Mouse (Mus musculus) midbrain, embryonic 14.5 days (tissue): ENCODE data around the gene Rgn. TPM values are rescaled to one million over a fixed set of nuclear protein-coding genes. Genes with fewer than 3 reads are reported as not detected.
A peak's percentile ranks its signal among the peaks of the same experiment; 100 is the strongest.

ENCODE experiments used
- ATAC-seq: fragments of 200-750 bp; cut with Nextera tagmentation; 2 replicates; pipeline ENCODE4 v1.8.0; 2017; ENCODE audit warnings: moderate number of reproducible peaks, moderate library complexity; ENCODE audit not compliant: low FRiP score, low TSS enrichment
- DNase-seq: peaks from one replicate; pipeline ENCODE4 v3.0.0-alpha.2; 2015
- H3K27ac ChIP-seq: fragments of 300-500 bp; sonication (generic); replicated peaks from 2 replicates; pipeline ENCODE4 v1.5.1; 2014; ENCODE audit warnings: mild to moderate bottlenecking, low read depth, low read length, moderate library complexity
- H3K27me3 ChIP-seq: fragments of 300-500 bp; sonication (generic); 2 replicates; pipeline ENCODE4 v1.6.1; 2014; ENCODE audit warnings: low read length, control low read depth, mixed read lengths; ENCODE audit not compliant: control insufficient read depth, insufficient read depth
- H3K36me3 ChIP-seq: fragments of 300-500 bp; sonication (generic); 2 replicates; pipeline ENCODE4 v1.6.1; 2014; ENCODE audit warnings: low read length, control low read depth; ENCODE audit not compliant: control insufficient read depth, insufficient read depth
- H3K4me1 ChIP-seq: fragments of 300-500 bp; sonication (generic); 2 replicates; pipeline ENCODE4 v1.6.1; 2014; ENCODE audit warnings: mild to moderate bottlenecking, antibody characterized with exemption, low read length, control low read depth; ENCODE audit not compliant: control insufficient read depth, insufficient read depth
- H3K4me2 ChIP-seq: fragments of 300-500 bp; sonication (generic); 2 replicates; pipeline ENCODE4 v1.6.1; 2014; ENCODE audit warnings: mild to moderate bottlenecking, low read length, moderate library complexity
- H3K4me3 ChIP-seq: fragments of 300-500 bp; sonication (generic); replicated peaks from 2 replicates; pipeline ENCODE4 v1.5.1; 2014; ENCODE audit warnings: low read depth, low read length
- H3K9ac ChIP-seq: fragments of 300-500 bp; sonication (generic); replicated peaks from 2 replicates; pipeline ENCODE4 v1.6.1; 2014; ENCODE audit warnings: mild to moderate bottlenecking, low read length, moderate library complexity
- H3K9me3 ChIP-seq: fragments of 300-500 bp; sonication (generic); 2 replicates; pipeline ENCODE4 v1.6.1; 2016; ENCODE audit warnings: low read length, control low read depth, mixed read lengths; ENCODE audit not compliant: control insufficient read depth
- WGBS: fragments of 180-500 bp; shearing (Covaris S2); extraction: QIAGEN DNeasy Blood & Tissue Kit; methylation state at CpG from one replicate; pipeline ENCODE4 v1.1.7; 2014; 5-methylcytosine and 5-hydroxymethylcytosine counted together
- polyA plus RNA-seq: library from polyadenylated mRNA; unstranded; fragments of >200 nt; fragmentation: Nextera tagmentation; extraction: Ambion mirVana; gene quantifications from 2 replicates; pipeline ENCODE4 v1.2.1, GENCODE M21; 2014

The Rgn gene
- polyA plus RNA-seq, 1 experiment from 2014 or later: 0.86 TPM

DNA sequence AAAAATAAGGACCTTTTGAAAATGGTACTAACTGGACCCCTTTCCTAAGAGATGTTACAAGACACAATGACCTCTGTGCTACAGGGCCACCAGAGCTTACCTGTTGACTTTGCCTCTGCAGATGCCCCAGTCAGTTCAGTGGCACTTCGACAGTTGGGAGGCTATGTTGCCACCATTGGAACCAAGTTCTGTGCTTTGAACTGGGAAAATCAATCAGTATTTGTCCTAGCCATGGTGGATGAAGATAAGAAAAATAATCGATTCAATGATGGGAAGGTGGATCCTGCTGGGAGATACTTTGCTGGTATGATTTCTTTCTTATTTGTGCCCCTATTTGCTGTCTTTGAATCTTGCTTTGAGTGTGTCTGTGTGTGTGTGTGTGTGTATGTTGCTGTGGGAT, 2.6 kb downstream of the Rgn start:
- Histone ChIP-seq H3K27ac (no peak overlapping the region), H3K4me3 (no peak overlapping the region), H3K4me2 (no peak overlapping the region), H3K9ac (no peak overlapping the region), H3K36me3 (no peaks in the 10 kb centered on the region), H3K4me1 (no peaks in the 10 kb centered on the region), H3K27me3 (no peaks in the 10 kb centered on the region), H3K9me3 (no peaks in the 10 kb centered on the region)
- 83% methylated on average over 2 of the region's 2 CpGs for WGBS
- no peak for ATAC-seq
- DNase-seq: no peak

- no peaks in the 10 kb centered on the region for H3K9me3 ChIP-seq
- no peaks in the 10 kb centered on the region for H3K36me3 ChIP-seq
- no peak overlapping the region for H3K4me3 ChIP-seq
- 51% methylated on average over 1 of the region's 1 CpGs for WGBS
- no peak for ATAC-seq
- no peak overlapping the region for H3K4me2 ChIP-seq
- no peak overlapping the region for H3K27ac ChIP-seq
- H3K4me1 ChIP-seq: no peaks in the 10 kb centered on the region
- H3K9ac ChIP-seq: no peak overlapping the region
- DNase-seq: peak; percentile 49
- H3K27me3 ChIP-seq: no peaks in the 10 kb centered on the region
Observed at GRCm38 (mm10) chrX:20561846-20562245, 12.3 kb downstream of the Rgn start.

DNA sequence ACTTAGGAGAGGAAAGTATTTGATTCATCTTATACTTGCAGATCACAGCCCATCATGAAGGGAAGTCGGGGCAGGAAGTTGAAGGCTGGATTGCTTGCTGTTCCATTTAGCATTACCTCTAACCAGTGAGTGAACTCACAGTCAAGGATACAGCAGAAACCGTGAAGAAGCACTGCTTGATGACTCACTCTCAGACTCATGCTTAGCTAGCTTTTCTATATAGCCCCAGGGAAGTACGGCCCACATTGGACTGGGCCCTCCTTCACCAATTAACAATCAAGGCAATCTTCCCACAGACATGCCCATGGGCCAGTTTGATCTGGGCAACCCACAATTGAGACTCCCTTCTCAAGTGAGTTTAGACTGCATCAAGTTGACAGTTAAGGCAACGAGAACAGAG, 14.4 kb downstream of the Rgn start:
- no peak overlapping the region for H3K4me3 ChIP-seq
- no peak overlapping the region for H3K4me2 ChIP-seq
- no peaks in the 10 kb centered on the region for H3K27me3 ChIP-seq
- no peaks in the 10 kb centered on the region for H3K4me1 ChIP-seq
- 74% methylated on average over 4 of the region's 4 CpGs for WGBS
- no peak overlapping the region for H3K9ac ChIP-seq
- no peaks in the 10 kb centered on the region for H3K36me3 ChIP-seq
- ATAC-seq (no peak), DNase-seq (no peak)
- H3K9me3 ChIP-seq: no peaks in the 10 kb centered on the region
- H3K27ac ChIP-seq: no peak overlapping the region

- H3K4me2 ChIP-seq: no peak overlapping the region
- ATAC-seq: no peak
- 75% methylated on average over 2 of the region's 2 CpGs for WGBS
Observed at GRCm38 (mm10) chrX:20571024-20571423, 21.4 kb downstream of the Rgn start.

DNA sequence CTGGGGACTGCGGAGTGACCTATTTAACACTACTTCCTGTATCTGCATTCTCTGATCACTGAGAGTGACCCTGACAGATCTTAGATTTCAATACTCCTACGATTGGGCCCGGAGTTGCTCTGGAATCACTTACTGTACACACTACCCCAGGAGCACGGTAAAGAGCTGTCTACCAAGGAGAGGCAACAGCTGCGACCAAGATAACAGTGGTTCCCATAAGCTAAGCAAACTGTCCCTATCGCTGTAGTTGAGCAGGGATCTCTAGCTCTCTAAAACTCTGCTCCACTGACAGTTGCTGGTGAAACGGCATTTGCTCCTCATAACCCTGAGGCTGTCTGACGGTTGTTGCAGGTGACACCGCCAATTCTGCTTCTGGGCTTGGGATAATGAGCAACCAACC, 23.1 kb downstream of the Rgn start:
- Histone ChIP-seq H3K4me2 (no peak overlapping the region), H3K9me3 (no peaks in the 10 kb centered on the region), H3K27ac (no peak overlapping the region), H3K27me3 (no peaks in the 10 kb centered on the region), H3K4me3 (no peak overlapping the region), H3K36me3 (no peaks in the 10 kb centered on the region), H3K4me1 (no peaks in the 10 kb centered on the region), H3K9ac (no peak overlapping the region)
- ATAC-seq (no peak), DNase-seq (no peak)
- WGBS: 91% methylated on average over 9 of the region's 9 CpGs

More at GRCm38 (mm10) chrX:20571024-20571423, 21.4 kb downstream of the Rgn start:
- Histone ChIP-seq H3K9ac (no peak overlapping the region), H3K4me1 (no peaks in the 10 kb centered on the region), H3K27ac (no peak overlapping the region), H3K36me3 (no peaks in the 10 kb centered on the region), H3K9me3 (no peaks in the 10 kb centered on the region), H3K27me3 (no peaks in the 10 kb centered on the region), H3K4me3 (no peak overlapping the region)
- peak; percentile 4 for DNase-seq

- 84% methylated on average over 4 of the region's 4 CpGs for WGBS
- Histone ChIP-seq H3K27ac (no peak overlapping the region), H3K27me3 (no peaks in the 10 kb centered on the region), H3K9ac (no peak overlapping the region), H3K9me3 (no peaks in the 10 kb centered on the region), H3K36me3 (no peaks in the 10 kb centered on the region), H3K4me2 (no peak overlapping the region), H3K4me3 (no peak overlapping the region), H3K4me1 (no peaks in the 10 kb centered on the region)
- ATAC-seq (no peak), DNase-seq (no peak)
Observed at GRCm38 (mm10) chrX:20573927-20574326, 24.3 kb downstream of the Rgn start.

DNA sequence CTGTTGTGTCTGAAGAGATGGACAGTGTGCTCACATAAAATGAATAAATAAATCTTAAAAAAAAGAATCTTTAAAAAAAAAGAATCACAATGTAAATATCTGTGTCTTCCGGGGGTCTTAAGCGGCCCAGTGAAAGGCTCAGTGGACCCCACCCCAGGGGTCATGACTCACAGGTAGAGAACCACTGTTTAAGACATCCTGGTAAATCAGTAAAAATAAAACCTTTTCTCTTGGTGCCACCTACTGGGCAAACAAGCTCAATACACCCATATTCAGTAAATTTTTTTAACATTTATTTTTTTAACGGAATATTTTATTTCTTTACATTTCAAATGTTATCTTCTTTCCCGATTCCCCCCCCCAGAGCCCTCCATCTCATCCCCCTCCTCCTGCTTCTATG, 38.4 kb downstream of the Rgn start:
- Histone ChIP-seq H3K4me3 (no peak overlapping the region), H3K4me2 (no peak overlapping the region), H3K4me1 (no peaks in the 10 kb centered on the region), H3K9ac (no peak overlapping the region), H3K36me3 (no peaks in the 10 kb centered on the region), H3K9me3 (no peaks in the 10 kb centered on the region), H3K27me3 (no peaks in the 10 kb centered on the region), H3K27ac (no peak overlapping the region)
- ATAC-seq (no peak), DNase-seq (peak; percentile 29)
- 30% methylated on average over 4 of the region's 4 CpGs for WGBS

DNA sequence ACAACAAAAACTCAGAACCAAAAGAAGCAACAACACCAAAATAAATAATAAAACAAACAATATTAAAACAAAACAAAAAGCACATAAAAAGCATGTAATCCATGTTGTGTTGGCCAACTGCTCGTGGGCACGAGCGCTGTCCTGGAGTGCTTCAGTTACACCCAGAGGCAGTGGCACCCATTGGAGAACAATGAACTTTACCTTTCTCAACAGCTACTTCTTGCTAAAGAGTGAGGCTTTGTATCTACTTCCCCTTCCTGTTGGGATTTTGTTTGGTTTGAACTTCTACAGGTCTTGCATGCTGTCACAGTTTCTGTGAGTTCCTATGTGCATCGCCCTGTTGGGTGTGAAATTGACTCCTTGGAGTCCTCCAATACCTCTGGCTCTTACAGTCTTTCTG, 58.9 kb downstream of the Rgn start:
- Histone ChIP-seq H3K9me3 (no peaks in the 10 kb centered on the region), H3K9ac (no peak overlapping the region), H3K4me3 (no peak overlapping the region), H3K36me3 (no peaks in the 10 kb centered on the region), H3K4me2 (no peak overlapping the region), H3K27ac (no peak overlapping the region), H3K4me1 (no peaks in the 10 kb centered on the region), H3K27me3 (no peaks in the 10 kb centered on the region)
- DNase-seq (no peak), ATAC-seq (no peak)
- 85% methylated on average over 4 of the region's 4 CpGs for WGBS
